Mouse (Mus musculus): Measurements from ENCODE around the gene Rad51b.

The Rad51b gene

GRCm38 (mm10) chr12:79686594-79687325 lies 389.7 kb downstream of the Rad51b start:
- DNase-seq (ENCODE audit: low spot score in 2 of 2) = no peak

GRCm38 (mm10) chr12:79687683-79688386 lies 390.8 kb downstream of the Rad51b start:
- DNase-seq (ENCODE audit: low spot score in 2 of 2) = no peak

- no peak for DNase-seq (ENCODE audit: low spot score in 2 of 2)
These were observed 392.2 kb downstream of the Rad51b start for GRCm38 (mm10) chr12:79689299-79689698.

GRCm38 (mm10) chr12:79691929-79692862 lies 395.1 kb downstream of the Rad51b start:
- DNase-seq (ENCODE audit: low spot score in 2 of 2) = no peak

GRCm38 (mm10) chr12:79695832-79696434 lies 398.9 kb downstream of the Rad51b start:
- DNase-seq (ENCODE audit: low spot score in 2 of 2) = no peak

GRCm38 (mm10) chr12:79703555-79703954 lies 406.5 kb downstream of the Rad51b start:
- DNase-seq (ENCODE audit: low spot score in 2 of 2) = no peak

- no peak for DNase-seq (ENCODE audit: low spot score in 2 of 2)
These were observed 408.6 kb downstream of the Rad51b start for GRCm38 (mm10) chr12:79705501-79706266.

GRCm38 (mm10) chr12:79707565-79708422 lies 410.7 kb downstream of the Rad51b start:
- DNase-seq (ENCODE audit: low spot score in 2 of 2) = no peak

- no peak for DNase-seq (ENCODE audit: low spot score in 2 of 2)
These were observed 411.3 kb downstream of the Rad51b start for GRCm38 (mm10) chr12:79708423-79708733.

GRCm38 (mm10) chr12:79713286-79713685 lies 416.2 kb downstream of the Rad51b start:
- no peak for DNase-seq (ENCODE audit: low spot score in 2 of 2)

GRCm38 (mm10) chr12:79714484-79714883 lies 417.4 kb downstream of the Rad51b start:
- DNase-seq (ENCODE audit: low spot score in 2 of 2) = no peak

- no peak for DNase-seq (ENCODE audit: low spot score in 2 of 2)
These were observed 418.6 kb downstream of the Rad51b start for GRCm38 (mm10) chr12:79715506-79716345.

GRCm38 (mm10) chr12:79719091-79719846 lies 422.2 kb downstream of the Rad51b start:
- DNase-seq (ENCODE audit: low spot score in 2 of 2) = no peak

- no peak for DNase-seq (ENCODE audit: low spot score in 2 of 2)
These were observed 422.7 kb downstream of the Rad51b start for GRCm38 (mm10) chr12:79719847-79720201.

GRCm38 (mm10) chr12:79724875-79725274 lies 427.8 kb downstream of the Rad51b start:
- no peak for DNase-seq (ENCODE audit: low spot score in 2 of 2)

- no peak for DNase-seq (ENCODE audit: low spot score in 2 of 2)
These were observed 428.6 kb downstream of the Rad51b start for GRCm38 (mm10) chr12:79725711-79726110.

- no peak for DNase-seq (ENCODE audit: low spot score in 2 of 2)
These were observed 429.0 kb downstream of the Rad51b start for GRCm38 (mm10) chr12:79726116-79726515.

GRCm38 (mm10) chr12:79726959-79727358 lies 429.9 kb downstream of the Rad51b start:
- DNase-seq (ENCODE audit: low spot score in 2 of 2) = no peak

Data from frontal cortex, postnatal 10 days (tissue).